In the genomic region with DNA sequence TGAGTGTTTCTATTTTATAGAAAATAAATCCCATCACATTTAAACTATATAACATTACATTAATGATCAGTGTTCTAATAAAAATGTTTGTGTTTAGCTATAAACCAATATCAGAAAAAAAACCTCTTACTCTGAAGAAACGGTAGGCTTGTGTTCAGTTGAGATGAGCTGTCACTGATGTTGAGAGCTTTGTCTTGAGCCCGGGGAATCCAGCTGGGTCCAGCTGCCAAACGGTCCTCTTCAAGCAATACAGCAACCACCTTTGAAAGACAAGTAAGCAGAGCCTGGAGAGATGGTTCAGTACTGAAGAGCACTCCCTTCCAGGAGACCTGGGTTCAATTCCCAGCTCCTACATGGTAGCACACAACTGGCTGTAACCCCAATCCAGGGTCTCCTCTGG, we compare ENCODE assay signal across 40 mouse cellular contexts. TPM values are rescaled to one million over a fixed set of nuclear protein-coding genes. Genes with fewer than 3 reads are reported as not detected.
"Had no signal": no experiment of that assay in that cellular context is flagged by ENCODE, and none has a peak within 500 bp of the region (broad histone marks: within the 10 kb centered on the region; RNA-seq: fewer than 3 reads in every experiment).

No protein-coding gene starts in this region.

- H3K36me3 ChIP-seq: heart, embryonic 13.5 days; heart, embryonic 15.5 days had no signal

- H3K4me1 ChIP-seq: hindbrain, embryonic 13.5 days; hindbrain, embryonic 15.5 days; kidney, embryonic 15.5 days; limb, embryonic 10.5 days; limb, embryonic 12.5 days had no signal

- H3K4me3 ChIP-seq: heart, embryonic 13.5 days; heart, embryonic 15.5 days; hindbrain, embryonic 13.5 days; hindbrain, embryonic 15.5 days; kidney, embryonic 15.5 days; left cerebral cortex, adult 2 months; limb, embryonic 10.5 days; limb, embryonic 12.5 days had no signal

- H3K9me3 ChIP-seq: heart, embryonic 13.5 days; heart, embryonic 15.5 days; hindbrain, embryonic 13.5 days; hindbrain, embryonic 15.5 days; kidney, embryonic 15.5 days; limb, embryonic 10.5 days; limb, embryonic 12.5 days had no signal

- DNase-seq: gastrocnemius, postnatal 14 days; gastrocnemius, postnatal 36 days; heart, adult 18-20 months; heart, postnatal 14 days; heart, postnatal 36 days; kidney, adult 11 months; kidney, adult 2 months; kidney, adult 9 months; kidney, postnatal 14 days; kidney, postnatal 36 days; layer of hippocampus, adult 9-11 months; liver had no signal

- H3K27ac ChIP-seq: heart, embryonic 13.5 days; heart, embryonic 15.5 days; hindbrain, embryonic 13.5 days; hindbrain, embryonic 15.5 days; hindbrain, postnatal 0 days; kidney, embryonic 15.5 days; kidney, postnatal 0 days; left cerebral cortex, adult 2 months; limb, embryonic 10.5 days; limb, embryonic 12.5 days had no signal

- ATAC-seq: hindbrain, postnatal 0 days; intestine, embryonic 16.5 days had no signal

- H3K27me3 ChIP-seq: heart, embryonic 13.5 days; heart, embryonic 15.5 days; hindbrain, embryonic 13.5 days; hindbrain, embryonic 15.5 days; kidney, embryonic 15.5 days; limb, embryonic 12.5 days had no signal

- H3K4me2 ChIP-seq: heart, embryonic 11.5 days; heart, embryonic 13.5 days; heart, embryonic 15.5 days; hindbrain, embryonic 13.5 days; hindbrain, embryonic 15.5 days; kidney, embryonic 15.5 days; limb, embryonic 12.5 days; liver, embryonic 11.5 days had no signal

- H3K9ac ChIP-seq: heart, embryonic 13.5 days; heart, embryonic 15.5 days; hindbrain, embryonic 13.5 days; hindbrain, embryonic 15.5 days; kidney, embryonic 15.5 days; limb, embryonic 12.5 days had no signal

RNA-seq across cellular contexts. Expression of a gene that starts 45.7 kb away (rescaled TPM):
- total RNA-seq: gastrocnemius, adult 18-20 months; gastrocnemius, adult 8-10 months; gastrocnemius, postnatal 14 days; gastrocnemius, postnatal 36 days; heart, adult 18-20 months; heart, adult 8-10 months; heart, postnatal 14 days; heart, postnatal 36 days; hematopoietic stem cell, adult 5-6 weeks; hindbrain, postnatal 0 days; layer of hippocampus, adult 18-20 months; layer of hippocampus, adult 8-10 months; layer of hippocampus, postnatal 25 days; left cerebral cortex, adult 2 months; left cerebral cortex, postnatal 14 days; left cerebral cortex, postnatal 36 days had no signal
- polyA plus RNA-seq: gonadal fat pad, adult 2 months; heart, embryonic 11.5 days; heart, embryonic 13.5 days; heart, embryonic 15.5 days; heart, postnatal 0 days; hindbrain, embryonic 11.5 days; hindbrain, embryonic 13.5 days; hindbrain, embryonic 15.5 days; hindbrain, postnatal 0 days; intestine, embryonic 14.5 days; intestine, embryonic 16.5 days; kidney, adult 2 months; kidney, embryonic 15.5 days; kidney, postnatal 0 days; large intestine, adult 2 months; limb, embryonic 10.5 days; limb, embryonic 12.5 days; limb, embryonic 14.5 days; liver, embryonic 11.5 days had no signal
